Mouse (Mus musculus) left cerebral cortex, postnatal 36 days (tissue): Measurements from ENCODE around the gene Slc6a16. TPM values are rescaled to one million over a fixed set of nuclear protein-coding genes. Genes with fewer than 3 reads are reported as not detected.

ENCODE experiments used
- DNase-seq, 2 experiments: peaks; one replicate each; pipeline ENCODE4 v3.0.0; 2021 to 2022; ENCODE audit warnings: low spot score in 2 of 2, mixed read lengths in 1 of 2
- intact Hi-C: fragments of 180-260 bp; cut with DNase I; formaldehyde crosslinking; loops from one replicate; pipeline ENCODE4 v1.15.1; 2025
- total RNA-seq, 2 experiments: library from RNA; stranded (reverse); gene quantifications; 2 replicates each; pipeline ENCODE4 v1.2.3; 2021

The Slc6a16 gene
- total RNA-seq, 2 experiments from 2014 or later = 1.2 to 1.6 TPM

GRCm38 (mm10) chr7:45300270-45300669 is 59.4 kb downstream of the Slc6a16 start:
- DNase-seq = peak; percentile 64 to 79
- intact Hi-C loops = loop anchor here (10.0 kb wide), 1 partner anchor 95 kb away; the partner anchor contains the start of gene Snrnp70

- DNase-seq = no peak
- intact Hi-C loops = loop anchor here (10.0 kb wide), 1 partner anchor 92 kb away; the partner anchor contains the start of gene Snrnp70
Observed at GRCm38 (mm10) chr7:45302626-45303025, 61.7 kb downstream of the Slc6a16 start.

GRCm38 (mm10) chr7:45304869-45305268 is 64.0 kb downstream of the Slc6a16 start:
- intact Hi-C loops = loop anchor here (5.0 to 10.0 kb wide), 2 partner anchors 37 to 90 kb away; partner anchors contain the start of gene Snrnp70
- DNase-seq = no peak

GRCm38 (mm10) chr7:45305275-45305674 is 64.4 kb downstream of the Slc6a16 start:
- intact Hi-C loops = loop anchor here (5.0 to 10.0 kb wide), 2 partner anchors 37 to 90 kb away; partner anchors contain the start of gene Snrnp70

GRCm38 (mm10) chr7:45308551-45309240 is 67.8 kb downstream of the Slc6a16 start:
- intact Hi-C loops = loop anchor here (5.0 to 10.0 kb wide), 2 partner anchors 34 to 86 kb away; partner anchors contain the start of gene Snrnp70
- DNase-seq = no peak

More at GRCm38 (mm10) chr7:45305275-45305674, 64.4 kb downstream of the Slc6a16 start:
- peak; percentile 53 to 57 for DNase-seq

GRCm38 (mm10) chr7:45309455-45309854 is 68.6 kb downstream of the Slc6a16 start:
- DNase-seq = no peak
- intact Hi-C loops = loop anchor here (5.0 to 10.0 kb wide), 2 partner anchors 33 to 85 kb away; partner anchors contain the start of gene Snrnp70

GRCm38 (mm10) chr7:45312023-45312422 is 71.1 kb downstream of the Slc6a16 start:
- no peak for DNase-seq
- intact Hi-C loops = no loop called here

- intact Hi-C loops = no loop called here
- DNase-seq = no peak
Observed at GRCm38 (mm10) chr7:45312686-45313453, 72.0 kb downstream of the Slc6a16 start.

GRCm38 (mm10) chr7:45313495-45313894 is 72.6 kb downstream of the Slc6a16 start:
- DNase-seq = no peak
- intact Hi-C loops = no loop called here

GRCm38 (mm10) chr7:45315182-45315701 is 74.4 kb downstream of the Slc6a16 start:
- DNase-seq = peak; percentile 54 to 62
- intact Hi-C loops = no loop called here

GRCm38 (mm10) chr7:45316536-45316935 is 75.7 kb downstream of the Slc6a16 start:
- no peak for DNase-seq
- intact Hi-C loops = no loop called here

GRCm38 (mm10) chr7:45322245-45322644 is 81.4 kb downstream of the Slc6a16 start:
- intact Hi-C loops = no loop called here
- no peak for DNase-seq

Other genes starting within 250 kb of the Slc6a16 start
- 10 to 100 TPM; 29.2 to 38.7 TPM for gene Irf3, start 243.4 kb upstream of the Slc6a16 start, total RNA-seq
- 1 to 10 TPM; 1.8 to 2.6 TPM for gene Bcl2l12, start 242.4 kb upstream of the Slc6a16 start, total RNA-seq
- 100 to 1,000 TPM; 174 to 177 TPM for gene Scaf1, start 224.7 kb upstream of the Slc6a16 start, total RNA-seq
- 10 to 100 TPM; 12.9 to 13.9 TPM for gene Rras, start 223.1 kb upstream of the Slc6a16 start, total RNA-seq
- 10 to 100 TPM; 64.9 to 75.3 TPM for gene Prr12, start 188.2 kb upstream of the Slc6a16 start, total RNA-seq
- 10 to 100 TPM; 59.7 to 63.7 TPM for gene Nosip, start 178.7 kb upstream of the Slc6a16 start, total RNA-seq
- gene Prrg2, start 178.4 kb upstream of the Slc6a16 start, total RNA-seq = 1 to 10 TPM; 5.4 to 7.4 TPM
- gene Rcn3, start 148.9 kb upstream of the Slc6a16 start, total RNA-seq = 1 to 10 TPM; 3.8 to 4.9 TPM
- gene Fcgrt, start 137.2 kb upstream of the Slc6a16 start, total RNA-seq = 10 to 100 TPM; 22.3 to 22.7 TPM
- 100 to 1,000 TPM; 405 to 466 TPM for gene Rps11, start 116.6 kb upstream of the Slc6a16 start, total RNA-seq
- gene Rpl13a, start 112.3 kb upstream of the Slc6a16 start, total RNA-seq = 100 to 1,000 TPM; 614 to 796 TPM
- gene Gm45713, start 104.9 kb upstream of the Slc6a16 start, total RNA-seq = not detected
- 1 to 10 TPM; 3.7 to 6.1 TPM for gene Flt3l, start 104.7 kb upstream of the Slc6a16 start, total RNA-seq
- 10 to 100 TPM; 44.8 to 53.6 TPM for gene Pih1d1, start 86.8 kb upstream of the Slc6a16 start, total RNA-seq
- gene Aldh16a1, start 86.5 kb upstream of the Slc6a16 start, total RNA-seq = 10 to 100 TPM; 12.2 to 21.5 TPM
- gene Slc17a7, start 77.1 kb upstream of the Slc6a16 start, total RNA-seq = 1,000 to 10,000 TPM; 1,276 to 1,585 TPM
- gene Gfy, start 61.5 kb upstream of the Slc6a16 start, total RNA-seq = under 1 TPM; 0.17 to 0.50 TPM
- gene Pth2, start 60.1 kb upstream of the Slc6a16 start, total RNA-seq = not detected
- 1 to 10 TPM; 5.1 to 5.2 TPM for gene Ccdc155, start 36.2 kb upstream of the Slc6a16 start, total RNA-seq
- gene Dkkl1, start 28.9 kb upstream of the Slc6a16 start, total RNA-seq = 10 to 100 TPM; 25.9 to 29.9 TPM
- 1 to 10 TPM; 3.9 to 5.6 TPM for gene Tead2, start 25.3 kb upstream of the Slc6a16 start, total RNA-seq
- gene Cd37, start 2.0 kb upstream of the Slc6a16 start, total RNA-seq = 1 to 10 TPM; 5.0 to 5.9 TPM
- gene Slc6a21, start 36.4 kb downstream of the Slc6a16 start, total RNA-seq = not detected
- 10 to 100 TPM; 18.0 to 20.9 TPM for gene Trpm4, start 92.7 kb downstream of the Slc6a16 start, total RNA-seq
- gene Hrc, start 94.2 kb downstream of the Slc6a16 start, total RNA-seq = under 1 TPM; 0.27 to 0.52 TPM
- gene Ppfia3, start 125.9 kb downstream of the Slc6a16 start, total RNA-seq = 100 to 1,000 TPM; 154 to 168 TPM
- 100 to 1,000 TPM; 164 to 189 TPM for gene Lin7b, start 129.5 kb downstream of the Slc6a16 start, total RNA-seq
- 100 to 1,000 TPM; 273 to 486 TPM for gene Snrnp70, start 154.7 kb downstream of the Slc6a16 start, total RNA-seq
- gene Kcna7, start 164.6 kb downstream of the Slc6a16 start, total RNA-seq = not detected
- gene Ntf5, start 172.6 kb downstream of the Slc6a16 start, total RNA-seq = not detected
- gene Lhb, start 179.7 kb downstream of the Slc6a16 start, total RNA-seq = not detected
- gene Gys1, start 193.8 kb downstream of the Slc6a16 start, total RNA-seq = 10 to 100 TPM; 14.1 to 16.9 TPM
- gene Ruvbl2, start 197.0 kb downstream of the Slc6a16 start, total RNA-seq = 10 to 100 TPM; 39.7 to 41.5 TPM
- gene Ftl1, start 218.8 kb downstream of the Slc6a16 start, total RNA-seq = 100 to 1,000 TPM; 198 to 232 TPM
- gene Bax, start 225.8 kb downstream of the Slc6a16 start, total RNA-seq = 10 to 100 TPM; 63.6 to 64.0 TPM
- not detected for gene Tulp2, start 240.8 kb downstream of the Slc6a16 start, total RNA-seq
- under 1 TPM in 1 of 2 experiments, not detected in 1; 0.57 TPM for gene Gm45808, start 245.7 kb downstream of the Slc6a16 start, total RNA-seq
- 1 to 10 TPM; 4.0 to 4.8 TPM for gene Dhdh, start 247.7 kb downstream of the Slc6a16 start, total RNA-seq